Mouse (Mus musculus) ovary, postnatal 14 days (tissue): ENCODE measurements around the gene Zdhhc14.
"Not testable (repeated sequence)": the region's sequence is repeated elsewhere in the genome, so short reads cannot be mapped to it uniquely, and the experiment has no call there.

Source experiments
- DNase-seq: peaks from one replicate; pipeline ENCODE4 v3.0.0; 2022; ENCODE audit warnings: low spot score

The Zdhhc14 gene

GRCm38 (mm10) chr17:5606151-5606591, 113.8 kb downstream of the Zdhhc14 start:
- DNase-seq, result no peak

GRCm38 (mm10) chr17:5607352-5607751, 115.0 kb downstream of the Zdhhc14 start:
- no peak for DNase-seq

- no peak for DNase-seq
Observed at GRCm38 (mm10) chr17:5609875-5610552, 117.7 kb downstream of the Zdhhc14 start.

- no peak for DNase-seq
Observed at GRCm38 (mm10) chr17:5612236-5612635, 119.9 kb downstream of the Zdhhc14 start.

- no peak for DNase-seq
Observed at GRCm38 (mm10) chr17:5614771-5615318, 122.5 kb downstream of the Zdhhc14 start.

- no peak for DNase-seq
Observed at GRCm38 (mm10) chr17:5621626-5622591, 129.6 kb downstream of the Zdhhc14 start.

- no peak for DNase-seq
Observed at GRCm38 (mm10) chr17:5622764-5623163, 130.4 kb downstream of the Zdhhc14 start.

- DNase-seq, result no peak
Observed at GRCm38 (mm10) chr17:5623181-5623580, 130.8 kb downstream of the Zdhhc14 start.

GRCm38 (mm10) chr17:5624815-5625214, 132.5 kb downstream of the Zdhhc14 start:
- not testable (repeated sequence) for DNase-seq

GRCm38 (mm10) chr17:5626402-5626801, 134.0 kb downstream of the Zdhhc14 start:
- DNase-seq, result no peak

- DNase-seq, result no peak
Observed at GRCm38 (mm10) chr17:5627664-5628063, 135.3 kb downstream of the Zdhhc14 start.

GRCm38 (mm10) chr17:5629651-5630050, 137.3 kb downstream of the Zdhhc14 start:
- DNase-seq, result no peak

- no peak for DNase-seq
Observed at GRCm38 (mm10) chr17:5635254-5635653, 142.9 kb downstream of the Zdhhc14 start.

- no peak for DNase-seq
Observed at GRCm38 (mm10) chr17:5641436-5641835, 149.1 kb downstream of the Zdhhc14 start.

GRCm38 (mm10) chr17:5642918-5643721, 150.8 kb downstream of the Zdhhc14 start:
- DNase-seq, result no peak

GRCm38 (mm10) chr17:5650124-5650523, 157.8 kb downstream of the Zdhhc14 start:
- DNase-seq, result no peak

GRCm38 (mm10) chr17:5650642-5651041, 158.3 kb downstream of the Zdhhc14 start:
- DNase-seq, result no peak

- no peak for DNase-seq
Observed at GRCm38 (mm10) chr17:5651551-5651950, 159.2 kb downstream of the Zdhhc14 start.

- no peak for DNase-seq
Observed at GRCm38 (mm10) chr17:5653981-5654380, 161.6 kb downstream of the Zdhhc14 start.

GRCm38 (mm10) chr17:5655536-5655935, 163.2 kb downstream of the Zdhhc14 start:
- no peak for DNase-seq

- DNase-seq, result no peak
Observed at GRCm38 (mm10) chr17:5660317-5661080, 168.1 kb downstream of the Zdhhc14 start.
